Mouse (Mus musculus) cortical plate, adult 2 months (tissue): Measurements from ENCODE around the gene Cenpb.

Experiments
- CTCF ChIP-seq: fragments of 200-500 bp; IDR thresholded peaks from 2 replicates; pipeline ENCODE4 v1.5.1; 2011; ENCODE audit warnings: mild to moderate bottlenecking, control low read depth, low read length; ENCODE audit not compliant: insufficient read depth; ENCODE audit errors: extremely low read depth
- POLR2A ChIP-seq: fragments of 200-500 bp; IDR thresholded peaks from 2 replicates; pipeline ENCODE4 v1.6.1; 2011; ENCODE audit warnings: mild to moderate bottlenecking, low read length, control low read depth; ENCODE audit not compliant: insufficient read depth; ENCODE audit errors: extremely low read depth

DNA sequence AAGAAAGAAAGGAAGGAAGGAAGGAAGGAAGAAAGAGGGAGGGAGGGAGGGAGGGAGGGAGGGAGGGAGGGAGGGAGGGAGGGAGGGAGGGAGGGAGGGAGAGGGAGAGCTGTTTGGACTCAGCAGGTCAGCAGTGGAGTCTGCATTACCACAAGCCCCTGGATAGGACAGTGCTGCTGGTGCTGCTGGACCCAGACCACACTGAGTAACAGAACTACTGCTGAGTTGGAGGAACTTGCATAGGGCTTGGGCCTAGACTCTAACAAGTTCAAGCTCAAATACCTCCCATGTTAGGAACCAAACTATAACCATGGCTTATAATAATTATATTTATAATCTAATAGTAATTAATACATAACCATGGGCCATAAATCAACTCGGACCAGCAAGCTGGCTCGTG is 49.0 kb downstream of the Cenpb start:
- TF ChIP-seq CTCF (no peak), POLR2A (no peak)
